Mouse (Mus musculus) activated CD4-positive, CD25-positive, alpha-beta regulatory T cell, adult 4 months (primary cell): Measurements from ENCODE around the gene Abcd1. TPM values are rescaled to one million over a fixed set of nuclear protein-coding genes. Genes with fewer than 3 reads are reported as not detected.

Experiments used
- ATAC-seq: one replicate; pipeline ENCODE4 v1.8.0; 2017
- polyA plus RNA-seq, 2 experiments: library from polyadenylated mRNA; unstranded; fragments of 100-300 nt; shearing (Covaris generic); gene quantifications; one replicate each; pipeline ENCODE4 v1.2.1; 2017

Gene Abcd1
- polyA plus RNA-seq, 2 experiments from 2014 or later, result 22.3 to 34.1 TPM

GRCm38 (mm10) chrX:73744774-73745481, 28.5 kb downstream of the Abcd1 start:
- no peak for ATAC-seq

- ATAC-seq, result no peak
These were observed 32.6 kb downstream of the Abcd1 start for GRCm38 (mm10) chrX:73748977-73749376.

GRCm38 (mm10) chrX:73756334-73757140, 40.1 kb downstream of the Abcd1 start, which contains the start of gene Plxnb3:
Gene Plxnb3, plus strand, starts transcription at chrX:73757090.
- ATAC-seq, result no peak

GRCm38 (mm10) chrX:73758611-73759290, 42.4 kb downstream of the Abcd1 start:
- no peak for ATAC-seq

GRCm38 (mm10) chrX:73765311-73765710, 48.9 kb downstream of the Abcd1 start:
- ATAC-seq, result no peak

- no peak for ATAC-seq
These were observed 50.9 kb downstream of the Abcd1 start for GRCm38 (mm10) chrX:73767267-73767666.

GRCm38 (mm10) chrX:73774168-73774760, 57.9 kb downstream of the Abcd1 start, which contains the start of gene Srpk3:
Gene Srpk3, plus strand, starts transcription at chrX:73774405.
- no peak for ATAC-seq

- no peak for ATAC-seq
These were observed 58.5 kb downstream of the Abcd1 start for GRCm38 (mm10) chrX:73774802-73775483.

- no peak for ATAC-seq
These were observed 65.8 kb downstream of the Abcd1 start for GRCm38 (mm10) chrX:73782227-73782626.

- no peak for ATAC-seq
These were observed 69.3 kb downstream of the Abcd1 start for GRCm38 (mm10) chrX:73785666-73786065.

- ATAC-seq, result peak; percentile 88
These were observed 70.2 kb downstream of the Abcd1 start, which contains the start of the genes Idh3g and Ssr4 for GRCm38 (mm10) chrX:73786364-73787224. Gene Idh3g, minus strand, starts transcription at chrX:73786897. Gene Ssr4, plus strand, starts transcription at chrX:73787028.

GRCm38 (mm10) chrX:73787225-73787558, 70.8 kb downstream of the Abcd1 start:
- ATAC-seq, result peak; percentile 20

Other genes starting within 250 kb of the Abcd1 start
- gene Bgn, start 233.0 kb upstream of the Abcd1 start, polyA plus RNA-seq, result not detected
- not detected for gene Atp2b3, start 213.5 kb upstream of the Abcd1 start, polyA plus RNA-seq
- under 1 TPM in 1 of 2 experiments, not detected in 1; 0.23 TPM for gene Dusp9, start 77.2 kb upstream of the Abcd1 start, polyA plus RNA-seq
- gene Pnck, start 56.5 kb upstream of the Abcd1 start, polyA plus RNA-seq, result 1 to 10 TPM in 1 of 2 experiments, not detected in 1; 1.8 TPM
- under 1 TPM; 0.36 to 0.61 TPM for gene Slc6a8, start 43.4 kb upstream of the Abcd1 start, polyA plus RNA-seq
- gene Bcap31, start 422 bp upstream of the Abcd1 start, polyA plus RNA-seq, result 100 to 1,000 TPM; 270 to 336 TPM
- not detected for gene Plxnb3, start 40.5 kb downstream of the Abcd1 start, polyA plus RNA-seq
- 1 to 10 TPM in 1 of 2 experiments, not detected in 1; 1.7 TPM for gene Srpk3, start 57.8 kb downstream of the Abcd1 start, polyA plus RNA-seq
- 100 to 1,000 TPM; 167 to 173 TPM for gene Idh3g, start 70.3 kb downstream of the Abcd1 start, polyA plus RNA-seq
- 100 to 1,000 TPM; 233 to 244 TPM for gene Ssr4, start 70.4 kb downstream of the Abcd1 start, polyA plus RNA-seq
- under 1 TPM; 0.11 to 0.13 TPM for gene Pdzd4, start 108.4 kb downstream of the Abcd1 start, polyA plus RNA-seq
- gene Avpr2, start 175.5 kb downstream of the Abcd1 start, polyA plus RNA-seq, result 1 to 10 TPM; 1.8 to 2.7 TPM
- 1 to 10 TPM; 8.8 to 9.8 TPM for gene L1cam, start 179.5 kb downstream of the Abcd1 start, polyA plus RNA-seq
- gene Arhgap4, start 205.3 kb downstream of the Abcd1 start, polyA plus RNA-seq, result 100 to 1,000 TPM; 116 to 144 TPM
- gene Naa10, start 205.3 kb downstream of the Abcd1 start, polyA plus RNA-seq, result 100 to 1,000 TPM; 185 to 192 TPM
- gene Renbp, start 214.3 kb downstream of the Abcd1 start, polyA plus RNA-seq, result 1 to 10 TPM; 5.2 to 5.8 TPM
- 10 to 100 TPM; 26.8 to 36.6 TPM for gene Hcfc1, start 249.8 kb downstream of the Abcd1 start, polyA plus RNA-seq